Mouse (Mus musculus): ENCODE results near the gene Chd3.

DNA sequence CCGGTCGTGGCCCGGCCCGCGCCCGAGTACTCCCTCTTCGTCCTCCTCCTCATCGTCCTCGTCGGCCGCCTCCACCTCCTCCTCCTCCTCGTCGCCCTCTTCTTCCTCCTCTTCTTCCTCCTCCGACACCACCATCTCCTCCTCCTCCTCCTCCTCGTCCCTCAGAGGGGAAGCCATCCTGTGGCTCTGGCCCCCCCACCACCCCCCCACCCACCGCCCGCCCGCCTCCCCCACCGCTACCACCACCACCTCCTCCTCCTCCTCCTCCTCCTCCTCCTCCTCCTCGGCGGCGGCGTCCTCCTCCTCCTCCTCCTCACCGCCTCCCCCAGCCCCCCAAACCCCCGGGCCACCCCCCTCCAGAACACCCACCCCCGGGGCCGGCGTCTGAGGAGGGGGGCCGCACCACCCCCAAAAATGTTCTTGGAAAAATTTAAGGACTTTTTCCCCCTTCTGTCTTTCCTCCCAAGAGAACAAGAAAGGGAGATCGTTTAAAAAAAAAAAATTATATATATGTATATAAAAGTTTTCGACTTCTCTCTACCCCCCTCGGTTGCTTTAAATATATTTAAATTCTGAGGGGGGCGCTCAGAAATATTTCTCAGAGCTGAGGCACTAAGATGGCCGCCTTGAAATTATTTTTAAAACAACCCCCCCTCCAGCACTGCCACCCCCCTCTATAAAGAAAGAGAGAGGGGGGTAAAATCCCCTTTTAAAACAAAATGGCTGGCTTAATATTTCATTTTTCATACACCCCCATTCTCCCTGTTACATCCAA is at the start of gene Chd3:
- TF ChIP-seq POLR2A (IDR thresholded peaks at IDR 0.05; ENCODE audit: insufficient read depth, low read depth, low read length): no peak
- TF ChIP-seq CTCF (IDR thresholded peaks at IDR 0.05; ENCODE audit: insufficient read depth, low read depth, low read length): no peak

Data from olfactory bulb, adult 2 months (tissue).